Mouse (Mus musculus) brain, embryonic 14.5 days (tissue): ENCODE data around the gene Pus10. TPM values are rescaled to one million over a fixed set of nuclear protein-coding genes. Genes with fewer than 3 reads are reported as not detected.
A peak's percentile ranks its signal among the peaks of the same experiment; 100 is the strongest.

Source experiments
- DNase-seq: peaks from one replicate; pipeline ENCODE4 v3.0.0-alpha.2; 2011; ENCODE audit warnings: low read depth
- CTCF ChIP-seq: fragments of 200-500 bp; IDR thresholded peaks from 2 replicates; pipeline ENCODE4 v1.5.1; 2012; ENCODE audit warnings: inconsistent platforms, mild to moderate bottlenecking, moderate library complexity, borderline replicate concordance; ENCODE audit not compliant: insufficient read depth, insufficient read length; ENCODE audit errors: extremely low read depth
- POLR2A ChIP-seq: fragments of 200-500 bp; IDR thresholded peaks from 2 replicates; pipeline ENCODE4 v1.6.1; 2012; ENCODE audit warnings: mild to moderate bottlenecking, inconsistent platforms, borderline replicate concordance; ENCODE audit not compliant: poor library complexity, insufficient read depth, insufficient read length, severe bottlenecking; ENCODE audit errors: extremely low read depth
- polyA plus RNA-seq: library from polyadenylated mRNA; depleted of rRNA; stranded (reverse); fragments of >200 nt; gene quantifications from 2 replicates; pipeline ENCODE4 v1.2.3, GENCODE M21; 2012

The Pus10 gene
- polyA plus RNA-seq, 1 experiment, result 12.6 TPM

- peak; percentile 82 for TF ChIP-seq POLR2A
- no peak for TF ChIP-seq CTCF
- peak; percentile 99 for DNase-seq
Observed at GRCm38 (mm10) chr11:23665798-23666501, 476 bp downstream of the Pus10 start, which contains the start of gene Pex13. TSS of gene Pex13 (minus strand) at chr11:23665959.

DNA sequence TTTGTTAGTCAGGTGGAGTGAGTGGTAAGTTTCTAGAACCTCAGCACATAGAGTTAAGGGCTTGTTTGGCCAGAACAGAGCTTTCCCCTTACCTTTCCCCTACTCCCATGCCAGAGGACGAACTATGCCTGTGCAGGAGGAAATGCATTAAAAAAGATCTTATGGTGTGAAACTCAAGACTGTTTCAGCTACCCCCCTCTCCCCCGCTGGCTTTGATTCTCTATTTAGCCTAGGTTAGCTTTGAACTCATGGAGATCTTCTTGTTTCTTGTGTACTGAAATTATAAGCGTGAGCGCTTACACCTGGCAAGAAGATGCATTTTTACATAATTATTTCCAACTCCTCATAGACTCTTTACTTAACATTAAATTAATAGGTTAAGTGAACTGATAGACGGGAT lies 1.1 kb downstream of the Pus10 start:
- TF ChIP-seq POLR2A (no peak), CTCF (no peak)
- DNase-seq, result no peak

GRCm38 (mm10) chr11:23667128-23667527 lies 1.7 kb downstream of the Pus10 start:
- peak; percentile 70 for DNase-seq
- TF ChIP-seq CTCF (no peak), POLR2A (no peak)

- no peak for DNase-seq
- no peak for TF ChIP-seq POLR2A
- no peak for TF ChIP-seq CTCF
Observed at GRCm38 (mm10) chr11:23672256-23672749, 6.8 kb downstream of the Pus10 start.

DNA sequence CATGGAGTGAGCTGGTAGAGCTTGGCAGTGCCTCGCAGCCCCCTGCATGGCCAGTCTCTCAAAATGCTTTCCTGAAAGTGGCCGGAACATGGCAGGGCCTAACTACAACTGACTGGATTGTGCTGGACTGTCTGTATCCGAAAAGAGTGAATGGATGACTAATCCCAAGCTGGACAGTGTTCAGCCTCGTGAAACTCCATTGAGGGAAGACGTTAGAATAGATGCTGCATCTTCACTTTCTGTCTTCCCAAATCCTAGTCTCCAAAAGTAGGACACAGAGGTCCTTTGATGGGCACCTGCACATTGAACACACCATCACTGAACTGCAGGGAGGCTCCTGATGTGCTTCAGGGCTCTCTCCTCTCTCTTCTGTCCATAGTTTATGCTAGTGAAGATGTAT lies 10.6 kb downstream of the Pus10 start:
- no peak for TF ChIP-seq CTCF
- no peak for TF ChIP-seq POLR2A
- no peak for DNase-seq

GRCm38 (mm10) chr11:23679044-23679642 lies 13.7 kb downstream of the Pus10 start:
- DNase-seq, result peak; percentile 84
- TF ChIP-seq CTCF (peak; percentile 51; the same call in 1 of the 2 replicates), POLR2A (no peak)

GRCm38 (mm10) chr11:23680435-23680950 lies 15.0 kb downstream of the Pus10 start:
- no peak for DNase-seq
- TF ChIP-seq POLR2A, result no peak
- no peak for TF ChIP-seq CTCF

- DNase-seq, result no peak
- no peak for TF ChIP-seq POLR2A
- TF ChIP-seq CTCF, result no peak
Observed at GRCm38 (mm10) chr11:23682561-23682960, 17.1 kb downstream of the Pus10 start.

GRCm38 (mm10) chr11:23686671-23687070 lies 21.2 kb downstream of the Pus10 start:
- no peak for DNase-seq
- no peak for TF ChIP-seq POLR2A
- no peak for TF ChIP-seq CTCF

- TF ChIP-seq POLR2A, result no peak
- no peak for TF ChIP-seq CTCF
- no peak for DNase-seq
Observed at GRCm38 (mm10) chr11:23688060-23688459, 22.6 kb downstream of the Pus10 start.

- no peak for DNase-seq
- TF ChIP-seq CTCF (no peak), POLR2A (no peak)
Observed at GRCm38 (mm10) chr11:23693286-23693685, 27.8 kb downstream of the Pus10 start.

- no peak for DNase-seq
- TF ChIP-seq CTCF, result no peak
- no peak for TF ChIP-seq POLR2A
Observed at GRCm38 (mm10) chr11:23695847-23696246, 30.4 kb downstream of the Pus10 start.

GRCm38 (mm10) chr11:23698526-23698925 lies 33.1 kb downstream of the Pus10 start:
- no peak for DNase-seq
- no peak for TF ChIP-seq CTCF
- TF ChIP-seq POLR2A, result no peak
